Mouse (Mus musculus) kidney, postnatal 25 days (tissue): ENCODE measurements at regions not wholly inside any gene's neighbourhood (a gene's known extent, or its start where the extent isn't known, plus 50 kb on each side); places are given as distances from the start of the nearest gene placed in this dataset.
A peak's percentile ranks its signal among the peaks of the same experiment; 100 is the strongest.

ENCODE experiments used
- DNase-seq, 2 experiments: peaks; one replicate each; pipeline ENCODE4 v3.0.0; 2021; ENCODE audit warnings: mixed read lengths in 2 of 2

DNA sequence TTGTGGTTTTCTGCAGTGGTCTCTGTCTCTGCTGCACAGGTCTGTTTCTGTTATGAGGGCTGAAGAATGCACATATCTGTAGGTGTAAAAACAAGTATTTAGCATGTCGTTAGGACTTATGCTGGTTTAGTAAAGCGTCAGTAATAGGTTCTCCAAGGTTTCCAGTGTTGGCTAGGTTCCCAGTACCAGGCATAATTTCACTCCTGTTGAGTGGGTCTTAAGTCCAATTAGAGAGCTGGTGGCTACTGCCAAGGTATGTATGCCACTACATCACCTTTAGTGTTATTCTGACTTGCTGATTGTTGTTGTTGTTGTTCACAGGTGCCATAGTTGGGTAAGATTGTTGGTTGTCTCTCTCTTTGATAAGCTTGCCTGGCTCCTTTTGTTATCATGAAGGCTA, 302.3 kb upstream of the Pard3b start:
- no peak for DNase-seq

DNA sequence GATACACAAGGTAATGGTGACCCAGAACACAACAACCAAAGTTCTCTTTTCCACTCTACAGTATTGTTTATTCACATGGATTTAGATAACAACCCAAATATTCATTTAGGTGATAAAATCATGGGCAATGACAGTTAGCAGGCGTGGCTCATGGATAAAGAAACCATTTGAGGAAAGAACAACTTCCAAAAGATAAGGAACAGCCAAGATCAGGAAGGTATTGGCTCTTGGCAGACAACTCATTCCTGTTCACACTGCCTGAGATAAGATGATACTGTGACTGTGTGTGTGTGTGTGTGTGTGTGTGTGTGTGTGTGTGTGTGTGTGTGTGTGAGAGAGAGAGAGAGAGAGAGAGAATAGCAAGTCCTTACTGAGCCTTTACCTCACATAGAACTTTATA, 285.7 kb upstream of the Pard3b start:
- no peak for DNase-seq

DNA sequence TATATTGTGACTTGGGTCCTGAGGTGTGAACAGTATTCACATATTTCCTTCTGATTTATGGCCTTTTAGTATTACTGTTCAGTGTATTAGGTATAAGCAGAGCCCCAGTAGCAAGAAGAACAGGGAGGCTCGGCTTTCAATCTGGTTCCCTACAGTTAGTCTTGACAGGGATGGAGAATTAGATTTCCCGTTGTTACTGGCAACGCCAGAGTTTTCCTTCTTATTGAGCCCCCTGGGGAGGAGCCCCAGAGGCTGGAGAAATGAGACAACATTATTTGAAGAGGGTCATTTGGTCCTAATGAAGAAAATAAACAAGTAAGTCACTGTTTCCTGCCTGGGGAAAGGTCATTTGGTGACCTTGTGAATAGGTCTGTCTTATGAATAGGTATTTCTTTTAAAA, 285.1 kb upstream of the Pard3b start:
- DNase-seq, result no peak

GRCm38 (mm10) chr1:61355241-61355640, 283.4 kb upstream of the Pard3b start:
- no peak for DNase-seq

GRCm38 (mm10) chr1:61359011-61359930, 279.4 kb upstream of the Pard3b start:
- DNase-seq, result no peak

DNA sequence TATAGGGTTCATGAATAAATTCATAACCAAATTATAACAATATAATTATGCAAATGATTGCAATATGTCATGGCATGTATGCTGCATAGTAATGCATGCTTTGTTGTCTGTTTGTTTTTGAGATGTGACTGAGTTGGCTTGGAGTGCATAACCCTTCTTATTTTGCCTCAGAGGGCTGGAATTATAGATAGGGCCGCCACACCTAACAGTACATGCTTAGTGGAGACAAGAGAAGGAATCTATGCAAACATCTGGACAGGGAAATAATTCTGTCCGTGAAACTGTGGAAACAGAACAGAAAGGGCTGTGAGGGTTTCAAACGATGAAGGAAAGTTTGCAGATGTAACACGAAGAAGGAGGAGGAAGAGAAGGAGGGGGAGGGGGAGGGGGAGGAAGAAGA, 266.0 kb upstream of the Pard3b start:
- DNase-seq, result no peak

GRCm38 (mm10) chr1:61373661-61374491, 264.7 kb upstream of the Pard3b start:
- DNase-seq, result peak; percentile 55 to 86

GRCm38 (mm10) chr1:61376417-61376816, 262.2 kb upstream of the Pard3b start:
- no peak for DNase-seq

DNA sequence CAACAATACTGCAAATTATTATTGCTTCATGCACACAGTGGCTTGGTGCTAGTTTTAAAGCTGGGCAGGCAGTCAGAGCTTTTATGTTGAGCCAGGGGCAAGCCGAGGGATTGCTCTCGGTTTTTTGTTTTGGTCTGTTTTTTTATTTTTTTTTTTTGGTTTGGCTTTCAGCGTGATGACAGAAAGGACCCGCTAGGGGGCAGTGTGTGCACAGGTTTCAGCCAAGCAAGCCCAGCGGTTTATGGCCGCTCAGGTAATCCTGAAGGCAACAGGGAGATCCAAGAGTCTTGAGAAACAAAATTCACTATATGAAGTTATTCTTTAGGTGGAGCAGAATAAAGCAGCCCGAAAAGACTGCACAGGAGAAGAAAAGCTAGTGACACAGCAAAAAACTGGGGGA, 261.6 kb upstream of the Pard3b start:
- DNase-seq, result peak; percentile 70 to 83

DNA sequence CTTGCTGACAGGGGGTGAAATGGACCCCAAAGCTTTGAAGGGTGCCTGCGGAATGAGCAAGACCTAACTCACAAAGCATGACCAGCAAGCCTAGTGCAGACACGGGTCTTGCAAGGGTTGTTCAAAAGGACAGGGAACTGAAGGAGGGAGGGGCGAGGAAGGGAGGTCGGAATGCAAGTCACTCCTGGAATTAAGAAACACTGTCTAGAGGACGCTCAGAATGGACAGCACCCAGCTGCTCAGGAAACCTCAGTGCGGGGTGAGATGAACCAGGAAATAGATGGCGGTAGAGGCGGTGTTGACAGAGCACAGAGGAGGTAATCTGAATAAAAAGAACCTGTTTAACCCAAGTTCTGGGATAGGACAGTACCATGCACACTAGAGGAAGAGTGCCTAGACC, 260.4 kb upstream of the Pard3b start:
- peak; percentile 23 to 52 for DNase-seq

DNA sequence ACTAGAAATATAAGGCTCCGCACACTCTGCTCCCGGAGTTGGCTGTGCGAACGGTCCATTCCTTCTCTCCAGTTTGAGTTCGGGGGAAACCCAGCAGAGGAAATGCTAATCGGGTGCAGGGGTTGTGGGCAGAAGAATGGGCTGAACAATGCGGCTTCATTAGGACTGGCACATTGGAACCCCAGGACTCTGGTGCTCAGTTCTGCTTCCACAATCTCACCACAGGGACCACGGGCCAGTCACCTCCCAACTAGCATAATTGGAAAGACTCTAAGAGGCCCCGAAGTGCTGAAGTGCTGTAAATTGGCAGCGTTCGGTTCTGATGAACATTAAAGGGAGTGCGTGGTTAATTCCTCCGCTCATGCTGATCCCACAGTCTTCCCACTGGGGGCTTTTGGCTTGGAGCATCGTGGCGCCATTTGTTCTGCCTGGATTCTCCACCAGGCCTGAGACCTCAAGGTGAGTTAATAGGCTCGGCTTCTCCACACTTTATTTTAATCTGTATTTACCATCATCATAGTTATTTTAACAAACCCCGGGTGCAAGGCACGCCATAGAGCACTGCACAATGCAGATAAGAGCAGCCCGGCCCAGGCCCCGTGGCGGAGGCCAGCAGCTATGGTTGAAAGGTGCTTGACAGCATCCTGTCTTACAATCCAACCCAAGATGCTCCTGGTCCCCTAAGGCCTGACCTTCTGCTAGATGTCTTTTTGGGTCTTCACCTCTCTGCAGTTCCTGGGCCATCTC, 258.7 kb upstream of the Pard3b start:
- no peak for DNase-seq

DNA sequence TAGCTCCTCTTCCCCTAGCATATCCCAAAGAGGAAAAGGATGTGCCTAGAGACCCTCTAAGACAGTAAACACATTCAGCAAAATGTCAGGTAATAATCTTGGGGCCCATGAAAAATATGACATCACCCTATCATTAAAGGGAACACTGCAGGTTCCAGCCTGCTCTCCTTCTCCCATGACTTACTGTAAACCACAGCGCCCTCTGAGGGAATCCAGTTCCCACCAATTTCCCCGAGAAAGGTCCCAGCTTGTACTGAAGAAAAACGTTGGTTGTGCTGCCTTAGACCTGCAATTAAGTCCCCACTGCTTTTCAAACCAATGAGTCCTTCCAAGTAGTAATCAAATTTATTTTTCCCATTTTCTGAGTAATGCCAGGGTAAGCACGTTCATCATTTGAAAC, 251.0 kb upstream of the Pard3b start:
- no peak for DNase-seq

DNA sequence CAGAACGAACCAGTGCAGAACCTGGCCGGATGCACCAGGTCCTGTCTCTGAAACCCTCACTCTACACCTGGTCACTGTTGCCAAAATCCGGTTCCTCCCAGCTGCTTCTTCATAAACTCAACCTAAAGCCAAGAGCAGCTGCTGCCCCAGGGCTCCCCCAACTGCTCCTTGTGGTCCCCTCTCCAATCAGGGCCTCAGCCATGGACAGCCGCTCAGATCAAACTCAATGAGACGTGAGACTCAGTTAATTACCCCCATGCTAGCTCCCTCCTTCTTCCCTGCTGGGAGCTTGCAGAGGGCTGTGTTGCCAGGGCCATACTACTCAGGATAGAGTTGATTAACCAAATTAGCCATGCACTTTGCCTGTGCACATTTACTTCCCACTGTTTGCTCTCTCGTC, 240.8 kb upstream of the Pard3b start:
- DNase-seq, result no peak

GRCm38 (mm10) chr1:61402339-61402738, 236.3 kb upstream of the Pard3b start:
- no peak for DNase-seq

GRCm38 (mm10) chr1:61407201-61407600, 231.4 kb upstream of the Pard3b start:
- DNase-seq, result peak in 1 of 2 experiments; percentile 40

- no peak for DNase-seq
Measured at GRCm38 (mm10) chr1:61414772-61415171, 223.9 kb upstream of the Pard3b start.

DNA sequence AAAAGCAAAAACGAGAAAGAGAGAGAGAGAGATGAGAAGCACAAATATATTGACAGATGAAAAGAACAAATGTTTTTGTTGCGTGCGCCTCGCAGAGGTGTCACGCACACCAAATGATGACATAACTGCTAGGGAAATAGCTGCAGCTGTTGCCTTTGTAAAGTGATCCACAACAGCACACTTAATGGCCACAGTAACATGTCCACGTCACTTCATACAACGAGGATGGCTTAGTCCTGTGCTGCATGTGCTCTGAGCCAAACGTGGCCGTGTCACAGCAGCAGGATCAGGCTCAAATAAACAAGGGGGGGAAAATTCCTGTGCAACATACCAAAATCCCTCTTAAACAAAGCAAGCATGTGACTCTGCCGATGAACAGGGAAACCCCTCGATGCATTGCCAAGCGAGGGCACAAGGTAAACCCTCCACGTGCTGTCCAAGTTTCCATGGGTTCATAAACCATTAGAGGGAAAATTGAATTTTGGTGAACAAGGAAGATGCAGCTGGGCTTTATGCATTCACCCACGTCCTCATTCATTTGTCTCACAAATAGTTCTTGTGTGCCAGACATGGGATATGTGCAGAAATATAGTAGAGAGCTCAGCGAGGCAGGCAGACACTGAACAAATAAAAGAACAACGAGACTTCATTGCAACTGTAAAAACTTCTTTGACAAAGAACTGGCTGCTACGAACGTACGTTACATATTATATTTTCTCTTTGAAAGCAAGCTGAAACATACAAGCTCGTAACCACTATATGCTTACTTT, 223.0 kb upstream of the Pard3b start:
- no peak for DNase-seq

- no peak for DNase-seq
Measured at GRCm38 (mm10) chr1:61418396-61418795, 220.2 kb upstream of the Pard3b start.

GRCm38 (mm10) chr1:61419839-61420238, 218.8 kb upstream of the Pard3b start:
- DNase-seq, result no peak

- no peak for DNase-seq
Measured at GRCm38 (mm10) chr1:61423253-61423652, 215.4 kb upstream of the Pard3b start.

GRCm38 (mm10) chr1:61428706-61429501, 209.7 kb upstream of the Pard3b start:
- DNase-seq, result no peak
